Mouse (Mus musculus) embryo, embryonic 10.5 days (tissue): ENCODE measurements around the gene 6030452D12Rik.

Experiments used
- DNase-seq: peaks from one replicate; pipeline ENCODE4 v3.0.0-alpha.2; 2015; ENCODE audit warnings: low spot score

Gene 6030452D12Rik

DNA sequence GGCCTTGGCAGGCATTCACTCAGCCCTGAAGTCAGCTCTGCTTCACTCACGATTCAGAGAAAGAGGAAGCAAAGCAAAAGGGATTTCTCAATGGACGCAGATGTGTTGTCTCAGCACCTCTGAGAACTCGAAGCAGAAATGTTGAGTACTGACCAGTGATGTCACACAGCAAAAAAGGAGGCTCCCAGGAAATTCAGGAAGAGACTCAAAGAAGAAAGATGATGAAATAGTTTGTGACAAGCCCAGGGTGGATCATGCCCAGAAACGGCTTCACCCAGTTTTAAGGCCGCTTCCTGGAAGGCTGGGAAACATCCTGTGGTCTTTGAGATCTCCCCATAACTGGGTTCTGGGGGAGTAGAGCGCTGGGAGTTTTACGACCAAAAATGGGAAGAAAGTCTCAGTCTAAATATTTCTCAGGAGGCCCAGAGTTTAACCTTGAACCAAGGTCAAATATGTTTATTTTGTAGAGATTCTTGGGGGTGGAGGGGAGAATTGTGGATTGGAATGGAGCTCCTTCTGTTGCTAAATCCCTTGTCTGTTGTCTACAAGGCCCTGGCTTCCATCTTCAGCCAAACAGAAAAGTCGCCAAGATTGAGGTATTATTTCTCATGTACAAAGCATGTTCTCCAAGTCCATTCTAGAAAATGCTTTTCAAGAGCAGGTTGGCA, at the start of gene 6030452D12Rik:
Gene 6030452D12Rik, plus strand, starts transcription at position 505 of the 668 bp plus-strand sequence.
- DNase-seq, result no peak

DNA sequence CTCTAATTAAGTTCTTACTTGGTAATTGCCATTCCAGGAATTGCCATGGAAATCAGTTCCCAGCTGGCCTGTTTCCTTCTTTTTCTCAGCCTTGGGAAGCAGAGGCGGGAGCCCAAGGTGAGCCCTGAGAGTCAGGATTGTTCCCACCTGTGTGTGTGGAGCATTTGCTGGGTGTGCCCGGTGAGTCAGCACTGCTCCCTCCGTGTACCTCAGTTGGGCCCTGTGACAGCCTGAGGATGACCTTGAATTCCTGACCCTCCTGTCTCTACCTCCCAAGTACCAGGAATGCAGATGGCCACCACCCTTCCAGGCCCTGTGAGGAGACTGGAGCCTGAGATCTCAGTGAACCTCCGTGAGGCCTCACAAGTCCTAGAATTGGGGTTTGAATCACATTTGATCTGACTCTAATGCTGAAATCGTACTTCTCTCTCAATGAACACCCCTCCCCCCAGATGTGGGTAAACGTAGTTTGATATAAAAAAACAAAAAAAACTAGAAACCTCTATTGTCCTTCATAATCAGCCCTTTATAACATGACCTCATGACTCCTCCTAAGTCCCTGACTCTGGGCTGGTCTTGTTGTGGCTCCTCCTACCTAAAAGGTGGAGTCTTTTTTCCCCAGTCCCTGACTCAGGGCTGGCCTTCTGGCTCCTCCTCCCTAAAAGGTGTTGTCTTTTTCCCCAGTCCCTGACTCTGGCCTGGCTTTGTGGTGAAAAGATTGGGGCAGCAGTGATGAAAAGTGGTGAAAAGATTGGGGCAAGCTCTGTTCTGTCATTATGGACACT, 48.8 kb upstream of the 6030452D12Rik start:
- no peak for DNase-seq

DNA sequence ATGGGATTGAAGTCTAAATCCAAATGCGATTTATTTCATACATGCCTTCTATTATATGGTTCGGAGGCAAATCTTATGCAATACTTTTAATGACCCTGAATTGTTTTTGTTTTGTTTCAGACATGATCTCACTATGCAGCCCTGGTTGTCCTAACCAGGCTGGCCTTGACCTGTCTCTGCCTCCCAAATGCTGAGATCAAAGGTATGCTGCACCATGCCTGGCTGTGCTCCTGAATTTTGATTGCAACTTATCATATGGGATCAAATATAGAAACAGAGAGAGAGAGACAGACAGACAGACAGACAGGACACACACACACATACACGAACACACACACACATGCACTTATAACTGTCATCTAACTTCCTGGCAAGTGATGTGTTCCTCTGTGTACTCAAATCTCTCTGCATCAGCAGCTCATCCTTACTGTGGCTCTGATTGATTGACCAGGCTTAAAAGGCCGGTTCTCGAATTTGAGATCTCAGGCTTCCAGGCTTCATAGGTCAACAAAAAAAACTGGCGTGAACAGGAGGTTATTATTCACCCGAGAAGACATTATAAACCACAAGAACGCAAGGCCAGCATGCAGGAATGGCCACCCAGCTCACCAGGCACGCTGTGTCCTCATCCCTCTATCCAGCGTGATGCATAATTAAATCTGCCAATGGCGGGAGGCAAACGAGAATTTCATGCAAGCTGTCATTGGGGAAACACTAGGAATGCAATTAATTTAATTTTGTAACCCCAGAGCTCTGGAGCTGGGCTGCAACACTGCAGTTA, 47.4 kb upstream of the 6030452D12Rik start:
- DNase-seq, result peak; percentile 14

DNA sequence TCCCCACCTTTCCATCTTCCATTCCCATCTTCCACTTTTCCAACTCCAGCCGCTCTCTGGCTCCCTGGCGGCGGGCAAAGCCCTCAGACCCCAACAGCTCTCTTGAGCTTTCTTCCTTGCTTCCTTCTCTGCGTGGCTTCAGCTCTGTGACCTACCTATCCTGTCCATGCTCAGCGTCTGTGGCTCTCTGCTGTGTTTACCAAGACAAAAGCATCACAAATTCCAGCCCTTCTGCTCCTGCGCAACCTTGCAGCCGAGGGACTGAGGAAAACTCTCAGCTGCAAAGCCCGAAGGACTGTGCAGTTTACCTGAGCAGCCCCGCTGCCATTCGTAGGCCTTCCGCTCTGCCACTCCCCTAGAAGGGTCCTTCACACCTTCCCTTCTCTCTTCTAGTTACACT, 46.3 kb upstream of the 6030452D12Rik start:
- no peak for DNase-seq

DNA sequence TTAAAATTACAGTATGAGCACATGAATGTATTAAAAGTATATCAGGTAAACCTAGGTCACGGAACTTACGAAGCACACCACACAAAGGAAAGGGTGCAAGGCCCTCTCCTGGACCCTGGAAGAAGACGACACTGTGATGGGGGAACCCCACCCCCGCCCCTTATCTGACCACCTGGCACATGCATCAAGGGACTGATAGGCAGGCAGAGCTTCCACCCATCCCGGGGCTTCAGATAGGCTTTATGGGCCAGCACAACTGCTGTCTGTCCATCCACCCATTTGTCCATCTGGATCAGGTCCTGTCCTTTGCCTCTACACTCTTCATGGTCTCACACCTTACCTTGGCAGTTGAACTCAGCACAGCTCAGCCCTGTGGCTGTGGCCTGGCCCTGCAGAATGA, 38.2 kb upstream of the 6030452D12Rik start:
- no peak for DNase-seq

DNA sequence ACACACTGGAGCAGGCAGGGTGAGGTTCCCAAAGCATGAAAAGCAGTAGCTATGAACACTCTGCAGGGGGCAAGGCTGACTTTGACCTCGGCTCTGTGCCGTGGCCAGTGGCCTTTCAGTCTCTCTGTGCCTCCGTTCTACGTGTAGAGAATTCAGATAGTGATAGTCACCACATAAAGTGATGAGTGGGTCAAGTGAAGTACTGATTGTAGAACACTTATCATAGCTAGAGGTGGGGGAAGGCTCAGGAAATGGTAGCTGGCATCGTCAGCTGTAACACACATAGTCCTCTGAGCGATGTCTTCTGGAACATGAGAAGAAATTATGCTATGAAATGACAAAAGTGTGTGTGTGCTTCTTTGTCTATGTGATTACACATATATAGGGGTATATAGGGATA, 36.5 kb upstream of the 6030452D12Rik start:
- DNase-seq, result no peak

DNA sequence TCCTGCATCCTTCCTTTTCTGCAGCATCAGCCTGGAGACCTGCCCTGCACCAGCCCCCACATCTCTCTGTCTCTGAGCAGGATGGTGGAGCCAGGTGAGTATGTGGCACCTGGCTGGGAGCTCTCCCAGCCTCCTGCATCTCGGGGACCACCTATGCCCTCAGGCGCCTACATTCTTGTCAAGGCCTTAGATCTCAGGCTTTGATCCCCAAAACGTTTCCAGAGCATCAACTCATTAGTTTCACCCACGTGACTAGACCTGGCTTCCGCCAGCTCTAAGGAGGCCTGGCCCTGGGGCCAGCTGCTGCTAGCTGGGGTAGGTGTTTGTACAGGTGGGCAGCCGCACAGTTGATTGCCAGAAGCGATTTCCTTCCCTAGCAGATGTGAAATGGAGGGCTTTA, 30.8 kb upstream of the 6030452D12Rik start:
- peak; percentile 48 for DNase-seq

DNA sequence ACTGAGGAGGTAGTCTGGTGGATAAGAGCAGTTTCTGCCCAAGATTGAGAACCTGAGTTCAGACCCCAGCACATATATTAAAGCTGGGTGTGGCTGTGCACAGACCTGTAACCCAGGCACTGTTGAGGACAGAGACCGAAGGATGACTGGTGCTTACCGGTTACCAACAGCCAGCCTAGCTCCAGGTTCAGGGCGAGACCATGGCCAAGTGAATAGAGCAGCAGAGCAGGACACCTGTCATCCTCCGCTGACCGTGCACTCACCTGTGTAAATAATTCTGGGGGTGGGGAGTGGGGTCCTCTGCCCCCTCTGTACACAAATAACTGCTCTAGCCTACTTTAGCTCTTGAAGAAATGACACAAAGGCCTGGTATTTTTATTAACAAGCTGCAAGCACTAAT, 26.3 kb upstream of the 6030452D12Rik start:
- no peak for DNase-seq

DNA sequence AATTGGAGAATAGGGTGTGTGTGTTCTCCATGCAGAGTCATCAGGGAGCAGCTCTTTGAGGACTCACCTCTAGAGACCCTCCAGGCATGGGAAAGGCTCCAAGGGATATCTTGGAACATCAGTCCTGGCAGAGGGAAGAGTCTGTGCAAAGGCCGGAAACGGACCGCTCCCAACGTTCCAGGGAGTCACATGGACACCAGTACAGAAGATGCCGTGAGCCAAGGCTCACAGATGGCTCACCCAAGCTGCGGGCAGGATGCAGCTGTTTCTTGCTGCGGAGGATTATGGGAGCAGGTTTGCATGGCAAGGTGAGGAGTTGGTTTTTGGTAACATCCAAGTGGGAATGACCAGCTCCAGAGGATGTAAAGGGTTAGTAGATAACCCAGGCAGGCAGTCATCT, 3.9 kb downstream of the 6030452D12Rik start:
- no peak for DNase-seq

DNA sequence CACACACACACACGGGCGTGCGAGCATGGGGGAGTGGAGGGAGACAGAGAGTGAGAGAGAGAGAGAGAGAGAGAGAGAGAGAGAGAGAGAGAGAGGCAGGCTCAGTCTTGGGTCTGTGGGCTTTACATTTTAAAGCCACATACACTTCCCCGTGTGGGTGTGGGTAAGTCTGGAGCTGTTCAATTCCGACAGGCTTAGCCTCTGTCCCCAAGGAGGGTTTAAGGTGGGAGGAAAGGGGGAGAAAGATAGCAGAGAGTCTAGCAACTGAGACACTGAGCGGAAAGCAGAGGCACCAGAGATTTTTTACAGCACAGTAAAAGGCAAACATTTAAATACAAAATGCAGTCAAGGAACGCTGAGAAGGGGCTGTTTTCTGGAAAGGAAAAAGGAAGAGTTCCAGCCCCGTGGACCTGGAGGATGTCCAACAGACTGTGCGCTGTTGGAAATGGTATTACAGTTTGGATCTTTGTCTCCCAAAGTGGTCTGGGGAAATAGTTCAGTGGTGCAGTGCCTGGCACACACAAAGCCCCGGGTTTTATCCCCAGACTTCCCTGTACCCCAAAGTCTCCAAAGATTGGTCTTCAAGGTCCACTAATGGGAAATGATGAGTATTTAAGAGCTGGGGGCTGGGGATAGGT, 5.1 kb downstream of the 6030452D12Rik start:
- no peak for DNase-seq

DNA sequence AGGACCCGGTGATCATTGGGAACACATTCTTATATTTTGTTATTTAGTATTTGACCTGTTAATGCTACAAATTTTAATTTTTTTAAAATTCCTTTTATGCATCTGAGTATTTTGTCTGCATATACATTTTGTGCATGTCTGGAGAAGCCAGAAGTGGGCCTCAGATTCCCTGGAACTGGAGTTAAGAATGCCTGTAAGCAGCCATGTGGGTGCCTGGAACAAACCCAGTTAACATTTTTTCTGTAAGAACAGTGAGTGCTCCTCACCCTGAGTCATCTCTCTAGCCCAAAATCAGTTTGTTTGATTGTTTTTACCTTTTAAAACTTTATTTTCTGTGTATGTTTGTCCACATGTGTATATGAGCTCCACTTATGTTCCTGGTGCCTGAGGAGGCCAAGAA, 5.8 kb downstream of the 6030452D12Rik start:
- DNase-seq, result no peak

DNA sequence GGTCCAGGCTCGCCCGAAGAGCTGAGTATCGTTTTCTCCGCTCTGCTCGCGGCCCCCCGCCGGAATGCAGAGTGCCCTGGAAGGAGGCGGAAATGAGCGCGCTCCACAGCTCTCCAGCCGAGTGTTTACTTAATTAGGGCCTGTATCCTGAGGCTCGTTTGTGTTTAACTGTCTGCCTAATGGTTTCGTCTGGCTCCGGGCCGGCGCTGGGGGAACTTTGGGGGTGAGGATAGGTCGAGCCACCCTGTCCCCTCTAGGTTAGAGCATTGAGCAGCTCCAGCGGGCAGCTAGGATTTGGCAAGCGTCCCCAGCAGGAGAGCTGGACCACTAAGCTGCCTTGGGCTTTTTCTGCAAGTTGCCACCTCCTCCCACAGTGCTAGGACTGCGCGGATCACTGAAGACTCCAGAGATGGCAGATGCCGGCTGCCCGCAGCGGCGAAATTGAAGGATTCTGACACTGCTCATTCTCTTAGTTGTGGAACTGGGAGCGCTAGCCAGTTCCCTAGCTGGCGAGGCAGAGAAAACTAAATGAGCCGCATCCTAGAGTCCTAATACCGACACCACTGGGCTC, 7.5 kb downstream of the 6030452D12Rik start:
- peak; percentile 80 for DNase-seq

DNA sequence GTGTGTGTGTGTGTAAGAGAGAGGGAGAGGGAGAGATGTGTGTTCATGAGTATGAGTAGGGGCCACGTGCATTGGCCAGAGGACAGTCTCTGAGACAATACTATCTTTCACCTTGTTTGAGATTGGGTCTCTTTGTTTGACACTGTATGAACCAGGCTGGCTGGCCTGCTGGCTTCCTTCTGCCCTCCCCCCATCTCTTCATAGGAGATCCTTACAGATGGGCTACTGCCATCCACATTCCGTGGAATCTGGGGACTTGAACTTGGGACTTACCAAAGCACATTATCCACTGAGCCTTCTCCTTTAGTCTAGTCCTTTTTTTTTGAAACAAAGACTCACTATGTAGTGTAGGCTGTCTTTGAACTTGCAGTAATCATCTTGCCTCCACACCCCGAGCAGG, 8.1 kb downstream of the 6030452D12Rik start:
- DNase-seq, result no peak

DNA sequence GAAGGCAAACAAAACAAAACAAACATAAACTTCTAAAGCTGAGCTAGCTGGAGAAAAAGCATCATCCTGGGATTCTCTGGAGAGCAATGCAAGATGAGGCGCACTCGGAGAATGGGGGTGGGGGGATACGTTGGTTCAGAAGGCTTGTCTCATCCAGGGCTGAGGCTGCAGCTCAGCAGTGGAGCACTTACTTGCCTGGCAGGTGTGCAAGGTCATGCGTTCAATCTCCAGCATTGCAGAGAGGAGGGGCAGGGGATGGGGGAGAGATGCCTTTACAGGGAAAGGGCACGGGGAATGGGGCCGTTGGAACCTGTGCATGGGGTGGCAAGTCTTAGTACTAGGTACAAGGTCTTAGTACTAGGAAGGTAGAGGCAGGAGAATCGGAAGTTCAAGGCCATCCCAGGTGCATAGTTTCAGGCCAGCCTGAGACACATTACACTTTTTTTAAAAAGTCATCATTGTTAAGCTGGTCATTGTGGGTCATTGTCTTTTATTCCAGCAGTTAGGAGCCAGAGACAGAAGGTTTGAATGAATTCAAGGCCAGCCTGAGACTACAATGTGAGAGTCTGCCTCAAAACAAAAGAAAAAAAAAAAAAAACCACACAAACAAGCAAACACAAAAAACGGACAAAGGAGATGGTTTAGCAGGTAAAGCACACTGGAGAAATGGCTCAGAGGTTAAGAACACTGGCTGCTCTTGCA, 8.9 kb downstream of the 6030452D12Rik start:
- no peak for DNase-seq

DNA sequence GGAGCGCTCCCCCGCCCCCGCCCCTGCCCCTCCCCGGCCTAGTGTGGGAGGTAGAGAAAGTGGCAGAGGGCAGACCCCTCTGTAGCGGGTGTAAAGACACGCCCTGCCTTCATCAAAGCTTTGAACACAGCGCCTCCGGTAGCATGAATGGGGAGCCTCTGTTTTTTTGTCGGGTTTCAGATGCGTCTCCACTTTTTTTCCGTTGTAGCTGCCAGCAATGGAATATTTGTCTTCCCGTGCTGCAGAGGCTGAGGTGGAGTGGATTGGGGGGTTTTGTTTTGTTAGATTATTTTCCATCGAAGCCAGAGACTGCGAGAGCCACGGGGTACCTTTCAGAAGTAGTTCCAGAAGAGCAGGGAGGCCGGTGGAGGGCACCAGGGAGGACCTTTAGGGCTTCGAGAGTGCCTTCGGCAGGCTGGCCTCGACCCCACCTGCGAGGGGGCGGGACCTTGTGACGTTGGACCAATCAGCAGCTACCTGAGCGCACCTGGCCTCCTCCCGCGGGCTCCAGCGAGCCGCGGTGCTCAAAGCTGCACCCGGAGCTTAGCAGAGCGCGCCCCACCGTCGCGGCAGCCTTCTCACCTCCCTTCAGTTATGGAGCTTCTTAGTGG, 10.1 kb downstream of the 6030452D12Rik start, which contains the start of gene Cdh3:
Gene Cdh3, plus strand, starts transcription at position 527 of the 611 bp plus-strand sequence.
- DNase-seq, result peak; percentile 63

DNA sequence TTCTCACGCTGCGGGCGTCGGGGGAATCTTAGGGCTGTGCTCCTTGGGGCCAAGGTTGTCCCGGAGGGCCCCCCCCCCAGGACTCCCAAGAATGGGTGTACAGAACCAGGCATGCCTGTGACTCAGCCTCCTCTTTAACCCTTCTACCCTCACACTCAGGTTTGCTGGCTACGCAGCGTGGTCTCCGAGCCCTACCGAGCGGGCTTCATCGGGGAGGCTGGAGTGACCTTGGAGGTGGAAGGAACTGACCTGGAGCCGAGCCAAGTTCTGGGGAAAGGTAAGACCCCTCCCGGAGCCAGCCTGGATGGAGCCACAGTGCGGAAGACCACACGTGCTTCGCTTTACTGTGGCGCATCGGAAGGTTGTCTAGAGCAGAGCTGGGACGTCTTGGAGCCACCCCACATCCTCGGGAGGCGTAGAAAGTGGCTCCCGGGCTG, 10.8 kb downstream of the 6030452D12Rik start:
- DNase-seq, result no peak

DNA sequence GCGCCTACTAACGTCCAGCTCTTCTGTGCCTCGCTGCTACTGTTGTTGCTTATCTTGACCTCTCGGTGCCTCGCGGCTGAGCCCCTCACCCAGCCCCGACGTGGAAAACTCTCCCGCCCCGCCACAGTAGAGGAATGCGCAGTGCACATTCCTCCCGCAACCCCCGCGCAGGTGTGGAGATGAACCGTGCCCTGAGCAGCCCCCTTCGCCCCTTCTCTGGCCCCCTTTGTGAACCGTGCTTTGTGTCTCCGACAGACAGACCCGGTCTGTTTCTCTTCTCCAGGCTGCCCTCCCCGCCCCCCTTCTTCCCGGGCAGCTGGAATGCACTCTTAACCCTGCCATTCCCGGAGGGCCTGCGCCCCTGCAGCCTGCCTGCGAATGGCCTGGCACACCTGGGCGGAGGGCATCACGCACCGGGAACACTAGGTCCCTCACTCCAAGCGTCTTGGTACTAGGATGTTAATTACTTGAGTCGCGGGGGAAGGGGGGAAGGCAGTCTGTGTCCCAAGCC, 11.3 kb downstream of the 6030452D12Rik start:
- peak; percentile 75 for DNase-seq

DNA sequence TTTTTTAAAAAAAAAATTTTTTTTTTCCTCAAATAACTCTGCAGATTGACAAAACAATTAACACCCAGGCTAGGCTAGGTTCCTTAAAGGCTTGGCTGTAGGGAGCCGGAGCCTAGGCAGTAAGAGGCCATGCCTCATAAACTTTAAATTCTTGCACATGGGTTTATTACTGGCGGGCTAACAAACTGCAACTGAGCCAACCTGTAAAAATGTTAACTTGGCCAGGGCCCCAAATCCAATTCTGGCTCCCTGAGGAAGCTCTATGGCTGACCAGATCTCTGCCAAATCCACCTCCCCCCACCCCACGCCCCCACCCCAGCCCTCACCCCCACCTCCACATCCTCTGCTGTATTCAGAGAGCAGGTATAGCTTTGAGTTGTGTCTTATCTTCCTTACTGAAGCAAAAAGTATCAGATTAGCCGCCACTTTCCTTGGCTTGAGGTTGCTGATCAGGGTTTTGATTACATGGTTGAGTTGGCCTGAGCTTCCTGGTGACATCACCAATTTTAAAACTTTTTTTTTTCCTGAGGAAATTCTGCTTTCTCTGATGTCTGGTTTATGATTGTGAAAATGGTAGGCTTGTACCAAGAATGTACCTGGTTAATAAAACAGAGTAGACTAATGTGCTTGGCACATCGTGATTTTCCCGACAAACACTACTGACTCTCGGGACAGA, 12.3 kb downstream of the 6030452D12Rik start:
- no peak for DNase-seq

DNA sequence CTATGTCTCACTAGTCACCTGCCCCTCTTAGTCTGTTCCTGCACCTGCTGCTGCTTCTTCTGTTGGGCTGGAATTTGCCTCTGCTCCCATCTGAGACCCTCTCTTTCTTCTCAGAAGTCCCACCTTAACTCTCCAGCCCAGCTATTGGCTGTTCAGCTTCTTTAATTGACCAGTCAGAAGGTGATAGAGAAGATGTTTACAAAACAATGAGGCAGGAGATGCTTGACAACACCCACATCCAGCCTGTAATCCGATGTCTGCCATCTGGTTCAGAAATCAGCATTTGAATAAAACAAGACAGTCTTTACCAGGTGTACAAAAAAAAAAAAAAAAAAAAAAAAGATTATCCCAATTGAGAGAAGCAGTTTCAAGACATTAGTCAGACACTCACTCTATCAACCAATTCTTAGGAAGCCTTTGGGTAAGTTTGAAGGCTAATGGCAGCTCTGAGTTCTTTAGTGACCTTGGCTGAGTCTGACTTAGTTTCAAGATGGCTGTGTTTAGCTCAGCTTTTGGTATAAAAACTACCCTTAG, 15.7 kb downstream of the 6030452D12Rik start:
- no peak for DNase-seq

DNA sequence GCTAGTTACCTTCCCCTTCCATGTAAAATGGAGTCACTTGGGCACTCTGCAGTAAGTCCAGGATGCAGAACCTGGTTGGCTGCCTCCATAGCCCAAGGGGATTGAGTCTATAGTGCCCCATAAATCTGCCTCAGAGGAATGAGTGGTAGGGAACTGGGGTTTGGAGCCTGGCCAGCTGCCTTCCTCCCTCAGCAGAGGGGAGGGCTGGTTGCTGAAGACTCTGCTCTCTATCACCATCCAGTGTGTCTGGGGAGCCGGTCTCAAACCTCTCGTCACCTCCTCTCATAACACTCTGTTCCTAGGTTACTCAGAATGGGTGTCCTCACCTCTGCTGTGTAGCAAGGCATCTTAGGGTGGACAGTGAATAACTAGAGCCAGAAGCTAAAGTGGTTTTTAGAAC, 16.3 kb downstream of the 6030452D12Rik start:
- no peak for DNase-seq
